Mouse (Mus musculus) kidney, embryonic 15.5 days (tissue): ENCODE measurements at regions not wholly inside any gene's neighbourhood (a gene's known extent, or its start where the extent isn't known, plus 50 kb on each side); places are given as distances from the start of the nearest gene placed in this dataset.

Source experiments
- ATAC-seq: fragments of 200-750 bp; cut with Nextera tagmentation; replicated peaks from 2 replicates; pipeline ENCODE4 v1.8.0; 2017; ENCODE audit warnings: moderate TSS enrichment; ENCODE audit not compliant: low FRiP score
- H3K27ac ChIP-seq: fragments of 300-500 bp; sonication (generic); 2 replicates; pipeline ENCODE4 v1.5.1; 2015; ENCODE audit warnings: mild to moderate bottlenecking, inconsistent platforms
- H3K27me3 ChIP-seq: fragments of 300-500 bp; sonication (generic); 2 replicates; pipeline ENCODE4 v1.6.1; 2015; ENCODE audit warnings: inconsistent platforms
- H3K36me3 ChIP-seq: fragments of 300-500 bp; sonication (generic); 2 replicates; pipeline ENCODE4 v1.6.1; 2015; ENCODE audit warnings: inconsistent platforms
- H3K4me1 ChIP-seq: fragments of 300-500 bp; sonication (generic); 2 replicates; pipeline ENCODE4 v1.6.1; 2015; ENCODE audit warnings: inconsistent platforms
- H3K4me2 ChIP-seq: fragments of 300-500 bp; sonication (generic); 2 replicates; pipeline ENCODE4 v1.6.1; 2015; ENCODE audit warnings: moderate library complexity, mild to moderate bottlenecking, inconsistent platforms
- H3K4me3 ChIP-seq: fragments of 300-500 bp; sonication (generic); replicated peaks from 2 replicates; pipeline ENCODE4 v1.5.1; 2015; ENCODE audit warnings: mild to moderate bottlenecking, inconsistent platforms
- H3K9ac ChIP-seq: fragments of 300-500 bp; sonication (generic); 2 replicates; pipeline ENCODE4 v1.6.1; 2015; ENCODE audit warnings: mild to moderate bottlenecking, inconsistent platforms
- H3K9me3 ChIP-seq: fragments of 300-500 bp; sonication (generic); replicated peaks from 2 replicates; pipeline ENCODE4 v1.6.1; 2016; ENCODE audit warnings: inconsistent platforms
- WGBS: fragments of 180-500 bp; shearing (Covaris S2); methylation state at CpG from one replicate; pipeline ENCODE4 v1.1.7; 2015; ENCODE audit warnings: mixed read lengths; 5-methylcytosine and 5-hydroxymethylcytosine counted together

DNA sequence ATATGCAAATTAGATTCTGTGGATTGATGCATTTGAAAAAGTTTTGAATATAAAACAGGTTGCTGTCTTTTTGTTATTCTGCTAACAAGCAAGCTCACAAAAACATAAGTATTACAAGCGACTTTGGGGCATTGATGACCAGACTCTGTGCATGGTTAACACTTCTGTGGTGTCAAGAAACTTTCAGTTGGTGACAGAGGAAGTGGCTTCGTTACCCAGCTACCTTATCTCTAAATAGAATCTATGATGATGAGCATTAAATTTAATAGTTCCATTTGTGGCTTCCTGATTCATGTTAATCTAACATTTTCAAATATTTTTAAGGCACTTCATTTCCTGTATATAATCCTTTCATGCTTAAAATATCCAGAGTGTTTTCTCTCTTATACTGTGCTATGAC lies 100.8 kb downstream of the Tm2d1 start:
- 72% methylated on average over 2 of the region's 2 CpGs for WGBS
- no peak overlapping the region for H3K4me3 ChIP-seq
- H3K4me1 ChIP-seq, result no peaks in the 10 kb centered on the region
- H3K9ac ChIP-seq, result no peak overlapping the region
- no peaks in the 10 kb centered on the region for H3K9me3 ChIP-seq
- no peaks in the 10 kb centered on the region for H3K27me3 ChIP-seq
- no peaks in the 10 kb centered on the region for H3K36me3 ChIP-seq
- no peak overlapping the region for H3K27ac ChIP-seq
- ATAC-seq, result no peak
- H3K4me2 ChIP-seq, result no peak overlapping the region

DNA sequence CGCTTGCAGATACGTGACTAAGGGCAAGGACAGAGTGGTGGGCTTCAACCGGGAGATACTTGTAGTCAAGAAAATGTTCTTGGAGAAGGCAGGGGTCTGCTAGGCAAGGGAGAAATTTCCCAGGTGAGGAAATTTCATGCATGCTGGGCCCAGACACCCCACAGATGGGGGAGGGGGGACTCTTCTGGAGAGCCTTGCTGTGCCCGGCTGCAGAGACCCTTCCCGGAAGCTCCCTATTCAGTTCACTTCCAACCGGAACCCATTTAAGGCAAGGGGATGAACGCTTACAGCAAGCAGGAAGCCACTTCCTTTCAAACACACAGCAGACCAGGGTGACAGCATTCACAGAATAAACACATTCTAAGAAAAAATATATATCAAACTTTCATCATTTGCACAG lies 124.8 kb downstream of the Tm2d1 start:
- no peaks in the 10 kb centered on the region for H3K36me3 ChIP-seq
- H3K9me3 ChIP-seq, result no peaks in the 10 kb centered on the region
- H3K4me3 ChIP-seq, result no peak overlapping the region
- no peak overlapping the region for H3K4me2 ChIP-seq
- no peak overlapping the region for H3K9ac ChIP-seq
- H3K27ac ChIP-seq, result no peak overlapping the region
- H3K27me3 ChIP-seq, result no peaks in the 10 kb centered on the region
- no peaks in the 10 kb centered on the region for H3K4me1 ChIP-seq
- no peak for ATAC-seq
- WGBS, result 78% methylated on average over 7 of the region's 7 CpGs

DNA sequence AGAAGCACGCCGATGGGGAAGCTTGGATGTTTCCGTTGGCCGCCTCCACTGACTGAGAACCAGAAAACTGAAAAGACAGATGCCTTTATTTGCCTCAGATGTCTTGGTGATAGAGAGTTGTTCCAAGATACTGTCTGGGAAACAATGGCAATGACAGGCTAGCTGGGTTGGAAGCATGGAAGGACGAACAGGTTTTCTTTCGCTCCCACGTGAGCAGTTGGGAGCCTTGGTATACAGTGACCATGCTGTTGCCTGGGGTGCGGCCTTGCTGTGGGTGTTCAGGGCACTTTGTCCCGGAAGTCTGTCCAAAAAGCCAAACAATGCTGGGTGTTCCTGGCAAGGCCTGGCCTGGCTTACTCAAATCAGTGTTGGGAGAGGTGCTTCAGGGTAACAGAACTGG lies 125.4 kb downstream of the Tm2d1 start:
- H3K9ac ChIP-seq, result no peak overlapping the region
- H3K4me3 ChIP-seq, result no peak overlapping the region
- H3K36me3 ChIP-seq, result no peaks in the 10 kb centered on the region
- no peak overlapping the region for H3K27ac ChIP-seq
- no peaks in the 10 kb centered on the region for H3K9me3 ChIP-seq
- WGBS, result 88% methylated on average over 9 of the region's 9 CpGs
- H3K4me2 ChIP-seq, result no peak overlapping the region
- no peak for ATAC-seq
- H3K27me3 ChIP-seq, result no peaks in the 10 kb centered on the region
- no peaks in the 10 kb centered on the region for H3K4me1 ChIP-seq

DNA sequence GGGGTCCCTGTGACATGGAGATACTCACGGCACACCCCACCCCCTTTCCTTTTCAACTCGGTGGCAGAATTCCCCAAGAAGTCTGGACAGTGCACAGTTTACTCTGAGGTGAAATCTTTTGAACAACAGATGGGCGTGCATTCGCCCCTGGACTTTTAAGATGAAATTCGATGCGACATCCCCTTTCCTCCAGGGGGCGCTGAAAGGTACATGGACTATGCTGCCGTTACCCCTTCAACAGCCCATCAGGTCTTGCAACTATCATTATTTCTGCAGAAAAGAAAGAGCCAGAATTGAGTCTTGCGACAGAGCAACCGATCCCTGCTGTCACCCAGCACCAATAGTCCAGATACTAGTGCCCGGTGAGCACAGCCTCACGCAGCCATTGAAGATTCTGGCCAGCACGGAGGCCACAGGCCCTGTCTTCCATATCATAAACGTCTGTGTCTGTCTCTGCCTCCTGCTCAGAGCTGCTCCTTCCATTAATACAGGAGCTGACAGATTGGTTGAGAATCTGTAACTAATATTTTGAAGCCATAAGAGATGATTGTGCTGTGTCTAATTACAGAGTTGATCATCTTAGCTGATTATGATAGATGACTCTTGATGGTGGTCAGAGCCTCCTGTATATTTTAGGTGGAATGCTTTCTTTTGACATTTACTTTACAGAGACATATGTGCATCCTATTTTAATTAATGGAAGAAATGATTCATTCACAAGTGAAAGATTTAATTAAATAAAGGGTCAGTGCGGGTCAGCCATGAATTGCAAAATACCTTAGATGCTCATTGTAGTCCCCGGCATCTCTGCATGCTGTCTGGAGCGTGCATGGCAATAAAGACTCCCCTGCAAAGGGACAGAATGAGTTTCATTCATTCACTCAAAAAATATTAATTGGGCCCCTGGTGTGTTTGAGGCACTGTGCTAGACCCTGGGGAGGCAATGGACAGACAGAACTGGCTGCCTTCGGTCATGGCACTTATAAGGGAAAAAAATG lies 128.0 kb downstream of the Tm2d1 start:
- Histone ChIP-seq H3K4me3 (no peak overlapping the region), H3K27me3 (no peaks in the 10 kb centered on the region), H3K9me3 (no peaks in the 10 kb centered on the region), H3K4me1 (no peaks in the 10 kb centered on the region), H3K36me3 (no peaks in the 10 kb centered on the region), H3K4me2 (no peak overlapping the region), H3K9ac (no peak overlapping the region), H3K27ac (no peak overlapping the region)
- 67% methylated on average over 18 of the region's 18 CpGs for WGBS
- no peak for ATAC-seq

DNA sequence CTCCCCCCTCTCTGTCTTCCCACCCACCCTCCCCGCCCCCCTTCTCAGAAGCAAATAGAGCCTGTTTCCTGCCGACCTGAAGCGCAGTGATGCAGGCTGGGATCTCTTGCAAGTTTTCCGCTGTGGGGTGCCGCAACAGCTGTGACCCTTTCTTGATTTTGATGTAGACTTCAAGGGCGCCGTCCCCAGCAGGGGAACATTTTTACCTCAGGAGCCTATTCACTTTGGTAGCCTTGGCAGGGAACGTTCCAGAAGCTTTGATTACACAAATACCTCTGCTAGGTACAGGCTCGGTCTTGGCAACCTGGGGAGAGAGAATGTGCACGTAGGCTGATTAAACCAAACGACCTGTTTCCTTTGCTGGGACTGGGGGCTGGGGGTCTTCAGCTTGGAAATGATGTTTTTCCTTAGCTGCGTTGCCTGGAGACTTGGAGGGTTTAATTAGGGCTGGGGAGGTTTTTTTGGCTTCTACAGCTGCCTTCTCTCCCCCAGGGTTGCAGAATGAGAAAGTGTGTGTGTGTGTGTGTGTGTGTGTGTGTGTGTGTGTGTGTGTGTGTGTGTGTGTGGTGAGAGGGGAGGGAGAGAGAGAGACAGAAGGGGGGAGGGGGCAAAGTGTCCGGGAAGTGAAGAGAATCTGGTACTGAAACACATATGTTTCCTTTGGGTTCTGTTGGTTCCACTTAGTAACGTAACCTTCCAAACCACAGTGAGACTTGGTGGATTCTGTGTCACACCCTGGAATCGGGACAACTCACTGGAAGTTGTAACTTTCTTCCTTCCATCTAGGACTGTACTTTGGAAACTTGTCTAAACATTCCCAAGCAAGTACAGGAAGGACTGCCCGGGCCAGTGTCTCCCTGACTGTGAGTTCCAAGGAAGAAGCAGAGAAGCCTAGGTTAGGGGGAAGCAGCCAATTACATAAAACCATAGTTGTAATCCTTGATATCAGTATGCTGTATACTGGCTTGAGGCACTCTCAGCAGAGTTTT lies 138.9 kb downstream of the Tm2d1 start:
- no peaks in the 10 kb centered on the region for H3K36me3 ChIP-seq
- H3K4me3 ChIP-seq, result peak overlapping the region; percentile 26
- no peaks in the 10 kb centered on the region for H3K27me3 ChIP-seq
- 7% methylated on average over 15 of the region's 16 CpGs for whole genome bisulfite sequencing
- no peak overlapping the region for H3K27ac ChIP-seq
- no peak; the same call in 1 of the 2 replicates for ATAC-seq
- no peak overlapping the region for H3K9ac ChIP-seq
- peak overlapping the region; percentile 49 for H3K4me2 ChIP-seq
- peaks cover 10% of the 10 kb centered on the region for H3K4me1 ChIP-seq
- no peaks in the 10 kb centered on the region for H3K9me3 ChIP-seq

DNA sequence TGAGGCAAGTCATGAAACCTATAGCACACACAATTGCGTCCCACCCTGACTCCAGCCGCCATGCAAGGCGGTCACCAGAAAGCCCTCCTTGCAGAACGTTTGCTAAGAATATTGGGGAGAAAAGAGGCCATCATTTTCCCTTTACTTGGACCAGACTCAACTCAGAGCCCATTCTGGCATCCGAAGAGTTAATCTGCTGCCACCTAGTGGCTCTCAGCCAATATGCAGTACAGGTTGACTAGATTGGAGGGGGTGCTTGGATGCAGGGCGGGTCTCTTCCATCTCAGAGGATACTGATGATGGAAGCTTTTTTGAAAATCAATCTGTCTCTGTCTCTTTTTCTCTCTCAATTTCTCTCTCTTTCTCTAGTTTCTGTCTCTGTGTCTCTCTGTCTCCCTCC lies 139.6 kb downstream of the Tm2d1 start:
- no peak overlapping the region for H3K27ac ChIP-seq
- WGBS, result 3% methylated on average over 6 of the region's 6 CpGs
- H3K27me3 ChIP-seq, result no peaks in the 10 kb centered on the region
- H3K36me3 ChIP-seq, result no peaks in the 10 kb centered on the region
- no peak overlapping the region for H3K4me3 ChIP-seq
- no peaks in the 10 kb centered on the region for H3K9me3 ChIP-seq
- 0 out of 2 replicates have a peak overlapping the region, but pooled peaks have one; percentile 23 for H3K4me2 ChIP-seq
- H3K4me1 ChIP-seq, result peaks cover 10% of the 10 kb centered on the region
- ATAC-seq, result peak; percentile 87
- no peak overlapping the region for H3K9ac ChIP-seq

DNA sequence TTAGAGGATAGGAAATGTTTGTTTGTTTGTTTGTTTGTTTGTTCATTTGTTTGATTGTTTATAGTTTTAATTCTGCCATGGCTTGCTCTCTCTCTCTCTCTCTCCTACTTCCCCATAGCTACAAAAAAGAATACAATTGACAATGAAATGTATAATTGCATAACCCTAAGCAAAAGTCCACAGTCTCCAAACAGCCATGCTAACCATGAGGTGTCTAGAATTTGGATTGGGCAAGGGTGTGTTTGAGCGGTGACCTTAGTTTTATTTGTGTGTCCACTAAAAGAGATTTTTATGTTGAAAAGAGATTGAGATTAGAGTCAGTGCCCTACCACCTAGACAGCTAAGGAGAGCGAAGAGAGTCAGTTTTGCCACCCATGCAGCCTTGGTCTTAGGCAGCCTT lies 141.2 kb downstream of the Tm2d1 start:
- Histone ChIP-seq H3K27me3 (no peaks in the 10 kb centered on the region), H3K9me3 (no peaks in the 10 kb centered on the region), H3K9ac (no peak overlapping the region), H3K4me2 (no peak overlapping the region), H3K4me3 (no peak overlapping the region), H3K27ac (no peak overlapping the region), H3K36me3 (no peaks in the 10 kb centered on the region), H3K4me1 (peaks cover 10% of the 10 kb centered on the region)
- 95% methylated on average over 2 of the region's 2 CpGs for WGBS
- no peak for ATAC-seq

DNA sequence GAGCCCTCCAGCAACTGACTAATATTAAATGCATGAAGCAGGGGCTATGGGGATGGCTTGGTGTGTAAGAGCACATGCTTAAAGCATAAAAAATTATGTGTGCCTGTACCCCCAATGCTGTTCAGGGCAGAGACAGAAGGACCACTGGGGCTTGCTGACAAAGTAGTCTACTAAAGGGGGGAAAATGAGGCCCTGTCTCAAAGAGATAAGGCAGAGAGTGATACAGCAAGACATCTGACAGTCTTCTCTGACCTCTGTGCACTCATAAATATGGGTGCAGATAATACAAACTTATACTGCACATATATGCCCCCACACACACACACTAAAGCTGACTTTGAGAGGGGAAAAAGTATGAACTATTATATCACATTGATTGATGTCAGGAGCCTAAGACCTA lies 142.8 kb downstream of the Tm2d1 start:
- no peaks in the 10 kb centered on the region for H3K36me3 ChIP-seq
- no peak for ATAC-seq
- no peak overlapping the region for H3K4me2 ChIP-seq
- no peaks in the 10 kb centered on the region for H3K9me3 ChIP-seq
- H3K27me3 ChIP-seq, result no peaks in the 10 kb centered on the region
- H3K4me1 ChIP-seq, result peaks cover 10% of the 10 kb centered on the region
- no peak overlapping the region for H3K4me3 ChIP-seq
- no peak overlapping the region for H3K9ac ChIP-seq
- H3K27ac ChIP-seq, result no peak overlapping the region

DNA sequence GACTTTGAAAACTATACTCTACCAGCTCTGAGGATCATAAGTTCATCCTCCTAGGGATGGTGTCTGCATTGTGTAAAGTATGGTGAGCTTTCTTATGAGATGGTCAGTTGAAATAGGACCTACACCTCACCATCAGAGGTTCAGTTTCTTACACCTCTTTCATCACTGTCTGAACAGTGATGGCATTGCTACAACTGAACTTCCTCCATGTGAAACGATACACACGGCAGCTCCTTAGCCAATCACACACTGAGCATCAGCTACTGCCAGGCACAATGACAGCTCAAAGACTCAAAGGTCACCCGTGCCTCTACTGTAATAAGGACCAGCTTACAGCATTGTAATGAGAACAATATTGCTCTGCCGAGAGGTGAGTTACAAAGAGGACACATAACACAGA lies 145.0 kb downstream of the Tm2d1 start:
- no peak for ATAC-seq
- Histone ChIP-seq H3K4me2 (no peak overlapping the region), H3K36me3 (no peaks in the 10 kb centered on the region), H3K9me3 (no peaks in the 10 kb centered on the region), H3K4me1 (no peaks in the 10 kb centered on the region; the same call in 1 of the 2 replicates), H3K27ac (no peak overlapping the region), H3K27me3 (no peaks in the 10 kb centered on the region), H3K4me3 (no peak overlapping the region), H3K9ac (no peak overlapping the region)
- 88% methylated on average over 4 of the region's 4 CpGs for WGBS

DNA sequence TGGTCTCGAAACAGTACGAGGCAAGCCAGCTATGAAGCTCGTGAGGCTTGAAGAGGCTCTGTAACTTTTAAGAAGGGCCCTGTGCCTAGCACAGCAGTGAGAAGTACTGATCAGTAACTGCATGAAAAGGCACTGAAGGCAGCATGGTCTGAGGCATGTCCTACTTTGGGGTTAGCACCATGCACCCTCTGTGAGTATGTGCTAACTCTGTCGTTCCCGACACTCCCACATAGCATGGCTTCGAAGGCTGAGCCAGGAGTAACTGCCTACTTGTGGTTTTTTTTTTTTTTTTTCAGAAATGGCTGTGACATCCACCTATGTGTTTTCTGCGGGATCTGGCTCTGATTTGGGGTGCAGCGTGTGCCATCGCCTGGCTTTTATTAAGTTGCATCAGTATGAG lies 145.6 kb downstream of the Tm2d1 start:
- WGBS, result 80% methylated on average over 9 of the region's 9 CpGs
- H3K4me1 ChIP-seq, result no peaks in the 10 kb centered on the region
- H3K4me3 ChIP-seq, result no peak overlapping the region
- no peaks in the 10 kb centered on the region for H3K27me3 ChIP-seq
- H3K9me3 ChIP-seq, result no peaks in the 10 kb centered on the region
- H3K27ac ChIP-seq, result no peak overlapping the region
- H3K4me2 ChIP-seq, result no peak overlapping the region
- no peaks in the 10 kb centered on the region for H3K36me3 ChIP-seq
- H3K9ac ChIP-seq, result no peak overlapping the region
- no peak for ATAC-seq

DNA sequence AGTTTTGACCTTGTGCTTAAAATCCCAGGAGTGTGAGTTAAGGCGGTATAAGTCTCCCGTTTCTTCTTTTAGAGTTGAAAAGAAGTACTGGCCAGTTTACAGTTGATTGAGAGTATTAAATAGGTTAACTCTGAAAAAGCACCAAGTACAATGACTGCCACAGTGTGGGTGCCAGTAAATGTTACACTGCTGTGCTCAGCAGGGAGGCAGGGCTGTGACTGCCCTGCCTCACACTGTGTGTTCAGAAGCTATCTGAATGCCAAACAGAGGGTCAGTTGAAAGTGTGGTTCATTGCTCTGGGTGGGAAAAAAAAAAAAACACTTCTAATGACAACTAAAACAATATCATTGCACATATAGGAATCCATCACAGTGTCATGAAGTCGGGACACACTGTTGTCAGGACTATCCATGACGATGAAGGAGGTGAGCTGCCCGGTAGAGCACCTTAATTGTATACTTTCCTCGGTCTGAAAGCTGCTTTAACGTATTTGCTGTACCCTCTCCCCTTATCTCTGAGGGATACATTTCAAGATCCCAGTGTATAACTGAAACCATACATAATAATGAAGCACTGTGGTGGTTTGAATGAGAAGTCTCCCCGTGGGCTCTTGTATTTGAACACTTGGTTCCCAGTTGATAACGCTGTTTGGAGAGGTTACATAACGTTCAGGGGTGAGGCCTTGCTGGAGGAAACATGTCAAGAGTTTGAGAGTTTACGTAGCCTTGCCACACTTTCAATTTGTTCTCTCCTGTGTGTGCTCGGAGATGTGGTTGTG lies 146.9 kb downstream of the Tm2d1 start:
- no peak for ATAC-seq
- no peak overlapping the region for H3K9ac ChIP-seq
- H3K4me1 ChIP-seq, result no peaks in the 10 kb centered on the region
- no peaks in the 10 kb centered on the region for H3K27me3 ChIP-seq
- H3K4me2 ChIP-seq, result no peak overlapping the region
- 72% methylated on average over 12 of the region's 12 CpGs for WGBS
- H3K9me3 ChIP-seq, result no peaks in the 10 kb centered on the region
- H3K4me3 ChIP-seq, result no peak overlapping the region
- H3K27ac ChIP-seq, result no peak overlapping the region
- H3K36me3 ChIP-seq, result no peaks in the 10 kb centered on the region
